ENCODE assay signal across 22 mouse cellular contexts in genomic region chr9:56290019-56290418, GRCm38 (mm10).
DNase-seq lines count a peak whose midpoint lies in the region; ATAC-seq lines count a peak whose summit lies in the region.
"Had no signal": no experiment of that assay in that cellular context is flagged by ENCODE, and none has a peak within 500 bp of the region (broad histone marks: within the 10 kb centered on the region; RNA-seq: fewer than 3 reads in every experiment).

No protein-coding gene starts in this region.

- no peak overlapping the region for H3K27ac ChIP-seq in forebrain, embryonic 14.5 days (ENCODE audit: low read depth, low read length)
- no peak overlapping the region for H3K27ac ChIP-seq in forebrain, embryonic 13.5 days
- H3K27ac ChIP-seq: embryonic facial prominence, embryonic 12.5 days; gastrocnemius, adult 2 months; hindbrain, embryonic 15.5 days; kidney, embryonic 15.5 days had no signal

- ATAC-seq in cerebellum, adult (ENCODE audit: insufficient number of reproducible peaks, low FRiP score, low TSS enrichment), result peak; percentile 99
- ATAC-seq in forebrain, embryonic 14.5 days, result no peak
- ATAC-seq in forebrain, embryonic 13.5 days, result no peak
- no peak for ATAC-seq in megakaryocyte progenitor cell, adult 5-6 weeks (replicated peaks; ENCODE audit: poor library complexity)
- ATAC-seq: CD4-positive, CD25-positive, alpha-beta regulatory T cell, adult 4 months; forebrain, postnatal 0 days; intestine, embryonic 16.5 days had no signal

- 97% methylated on average over 2 of the region's 2 CpGs for WGBS in forebrain, embryonic 14.5 days
- WGBS in forebrain, embryonic 13.5 days, result 94% methylated on average over 2 of the region's 2 CpGs

- H3K4me1 ChIP-seq in forebrain, embryonic 14.5 days (ENCODE audit: control insufficient read depth, insufficient read depth, low read length), result no peaks in the 10 kb centered on the region
- no peaks in the 10 kb centered on the region for H3K4me1 ChIP-seq in forebrain, embryonic 13.5 days
- H3K4me1 ChIP-seq: embryonic facial prominence, embryonic 12.5 days; hindbrain, embryonic 15.5 days; kidney, embryonic 15.5 days had no signal

- no peaks in the 10 kb centered on the region for H3K9me3 ChIP-seq in forebrain, embryonic 14.5 days (replicated peaks; ENCODE audit: control insufficient read depth, low read length)
- no peaks in the 10 kb centered on the region for H3K9me3 ChIP-seq in forebrain, embryonic 13.5 days (replicated peaks)
- H3K9me3 ChIP-seq: embryonic facial prominence, embryonic 12.5 days; G1E; heart, embryonic 12.5 days; hindbrain, embryonic 15.5 days; kidney, embryonic 15.5 days had no signal

- H3K4me3 ChIP-seq in forebrain, embryonic 14.5 days (ENCODE audit: low read depth, low read length), result no peak overlapping the region
- no peak overlapping the region for H3K4me3 ChIP-seq in forebrain, embryonic 13.5 days
- H3K4me3 ChIP-seq: embryonic facial prominence, embryonic 12.5 days; gastrocnemius, adult 2 months; heart, embryonic 12.5 days; hindbrain, embryonic 15.5 days; kidney, embryonic 15.5 days had no signal

- H3K36me3 ChIP-seq in forebrain, embryonic 14.5 days (ENCODE audit: control insufficient read depth, insufficient read depth, low read length), result no peaks in the 10 kb centered on the region
- no peaks in the 10 kb centered on the region for H3K36me3 ChIP-seq in forebrain, embryonic 13.5 days (ENCODE audit: poor library complexity, severe bottlenecking)
- H3K36me3 ChIP-seq: embryonic facial prominence, embryonic 12.5 days; heart, embryonic 12.5 days; hindbrain, embryonic 15.5 days; kidney, embryonic 15.5 days had no signal

- H3K4me2 ChIP-seq in forebrain, embryonic 14.5 days (ENCODE audit: low read length), result no peak overlapping the region
- no peak overlapping the region for H3K4me2 ChIP-seq in forebrain, embryonic 13.5 days
- H3K4me2 ChIP-seq: embryonic facial prominence, embryonic 12.5 days; heart, embryonic 12.5 days; hindbrain, embryonic 15.5 days; kidney, embryonic 15.5 days had no signal

- no peaks in the 10 kb centered on the region for H3K27me3 ChIP-seq in forebrain, embryonic 14.5 days (replicated peaks; ENCODE audit: control insufficient read depth, insufficient read depth, low read length)
- H3K27me3 ChIP-seq in forebrain, embryonic 13.5 days, result no peaks in the 10 kb centered on the region
- H3K27me3 ChIP-seq: embryonic facial prominence, embryonic 12.5 days; heart, embryonic 12.5 days; hindbrain, embryonic 15.5 days; kidney, embryonic 15.5 days had no signal

- DNase-seq in cerebellum, postnatal 4 days (ENCODE audit: low spot score in 2 of 2), result no peak
- peak; percentile 96 for DNase-seq in cerebellum, adult 9-10 months
- DNase-seq in cerebellum, postnatal 25 days, result peak; percentile 86 to 88
- DNase-seq in forebrain, embryonic 14.5 days (ENCODE audit: low spot score), result no peak
- DNase-seq: adrenal gland, postnatal 14 days; B cell, adult 2 months; embryo, embryonic 11 days; forebrain, postnatal 0 days; gastrocnemius, adult 2 months; gastrocnemius, postnatal 25 days; heart, postnatal 36 days; kidney, adult 2 months had no signal

- no peak overlapping the region for H3K9ac ChIP-seq in forebrain, embryonic 14.5 days (ENCODE audit: low read length)
- no peak overlapping the region for H3K9ac ChIP-seq in forebrain, embryonic 13.5 days
- H3K9ac ChIP-seq: embryonic facial prominence, embryonic 12.5 days; forebrain, postnatal 0 days; heart, embryonic 12.5 days; hindbrain, embryonic 15.5 days; kidney, embryonic 15.5 days had no signal

Comparison
In these comparisons a context has a peak if more than half of its experiments do, and no peak if none do; other contexts are left out.
1. DNase-seq: peak in cerebellum, adult 9-10 months (single experiment) and cerebellum, postnatal 25 days (2 of 2); none in cerebellum, postnatal 4 days (0 of 2) and forebrain, embryonic 14.5 days (single experiment).